Mouse (Mus musculus) lung, postnatal 0 days (tissue): ENCODE measurements around the gene Nodal. TPM values are rescaled to one million over a fixed set of nuclear protein-coding genes. Genes with fewer than 3 reads are reported as not detected.

Experiments
- ATAC-seq: fragments of 200-750 bp; cut with Nextera tagmentation; 2 replicates; pipeline ENCODE4 v1.8.0; 2017; ENCODE audit warnings: moderate library complexity
- DNase-seq: peaks from one replicate; pipeline ENCODE4 v3.0.0-alpha.2; 2016; ENCODE audit warnings: low spot score
- H3K27ac ChIP-seq: fragments of 300-500 bp; sonication (generic); 2 replicates; pipeline ENCODE4 v1.5.1; 2014; ENCODE audit warnings: antibody characterized with exemption, mild to moderate bottlenecking, low read length, mixed read lengths
- H3K27me3 ChIP-seq: fragments of 300-500 bp; sonication (generic); replicated peaks from 2 replicates; pipeline ENCODE4 v1.6.1; 2014; ENCODE audit warnings: low read length, mixed read lengths; ENCODE audit not compliant: insufficient read depth
- H3K36me3 ChIP-seq: fragments of 300-500 bp; sonication (generic); 2 replicates; pipeline ENCODE4 v1.6.1; 2014; ENCODE audit warnings: low read length, mixed read lengths; ENCODE audit not compliant: insufficient read depth
- H3K4me1 ChIP-seq: fragments of 300-500 bp; sonication (generic); 2 replicates; pipeline ENCODE4 v1.6.1; 2014; ENCODE audit warnings: antibody characterized with exemption, low read depth, low read length, mixed read lengths; ENCODE audit not compliant: insufficient read depth
- H3K4me2 ChIP-seq: fragments of 300-500 bp; sonication (generic); replicated peaks from 2 replicates; pipeline ENCODE4 v1.6.1; 2014; ENCODE audit warnings: low read depth, mild to moderate bottlenecking, low read length, moderate library complexity, mixed read lengths
- H3K4me3 ChIP-seq: fragments of 300-500 bp; sonication (generic); 2 replicates; pipeline ENCODE4 v1.5.1; 2014; ENCODE audit warnings: low read depth, low read length
- H3K9ac ChIP-seq: fragments of 300-500 bp; sonication (generic); replicated peaks from 2 replicates; pipeline ENCODE4 v1.6.1; 2014; ENCODE audit warnings: low read depth, mild to moderate bottlenecking
- H3K9me3 ChIP-seq: fragments of 300-500 bp; sonication (generic); 2 replicates; pipeline ENCODE4 v1.6.1; 2016; ENCODE audit warnings: low read length, mixed read lengths
- CTCF ChIP-seq: IDR thresholded peaks from 2 replicates; pipeline ENCODE4 v1.5.1; 2016; ENCODE audit warnings: antibody characterized with exemption, mild to moderate bottlenecking
- EP300 ChIP-seq: IDR thresholded peaks from 2 replicates; pipeline ENCODE4 v1.6.1; 2016; ENCODE audit warnings: antibody characterized with exemption, mild to moderate bottlenecking, control low read depth
- WGBS: fragments of 180-500 bp; shearing (Covaris S2); extraction: QIAGEN DNeasy Blood & Tissue Kit; methylation state at CpG from one replicate; pipeline ENCODE4 v1.1.7; 2014; 5-methylcytosine and 5-hydroxymethylcytosine counted together
- polyA plus RNA-seq: library from polyadenylated mRNA; unstranded; fragments of >200 nt; fragmentation: Nextera tagmentation; extraction: Ambion mirVana; gene quantifications from 2 replicates; pipeline ENCODE4 v1.2.1, GENCODE M21; 2015

Gene Nodal
- polyA plus RNA-seq, 1 experiment from 2014 or later, result 0.37 TPM

GRCm38 (mm10) chr10:61415890-61416289 is 1.9 kb upstream of the Nodal start:
- Histone ChIP-seq H3K27me3 (peaks cover 27% of the 10 kb centered on the region), H3K4me3 (no peak overlapping the region), H3K9me3 (no peaks in the 10 kb centered on the region), H3K4me1 (0 out of 2 replicates have a peak, but pooled peaks cover 6% of the 10 kb centered on the region), H3K9ac (no peak overlapping the region), H3K36me3 (no peaks in the 10 kb centered on the region), H3K27ac (no peak overlapping the region), H3K4me2 (no peak overlapping the region)
- TF ChIP-seq CTCF, result no peak
- no peak for TF ChIP-seq EP300
- ATAC-seq, result no peak
- 26% methylated on average over 8 of the region's 8 CpGs for WGBS
- DNase-seq, result no peak

DNA sequence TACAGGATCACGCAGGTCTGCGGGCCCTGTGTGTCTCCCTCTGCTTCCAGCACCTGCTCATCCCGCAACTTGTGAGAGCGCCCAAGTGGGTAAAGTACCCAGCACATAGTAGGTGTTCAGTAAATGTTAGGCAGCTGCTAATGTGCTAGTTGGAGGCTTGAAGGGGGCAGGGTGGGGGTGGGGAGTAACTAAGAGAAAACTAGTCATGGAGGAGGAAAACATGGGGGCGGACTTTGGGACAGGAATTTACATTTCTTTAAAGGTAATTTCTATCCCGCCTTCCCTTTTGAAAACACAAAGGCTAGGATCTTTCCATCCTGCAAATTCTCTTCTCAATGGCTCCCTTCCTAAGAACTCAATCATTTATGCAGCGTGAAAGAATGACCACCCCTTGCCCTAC is 1.2 kb upstream of the Nodal start:
- DNase-seq (no peak), ATAC-seq (no peak)
- H3K27ac ChIP-seq, result no peak overlapping the region
- 0 out of 2 replicates have a peak, but pooled peaks cover 6% of the 10 kb centered on the region for H3K4me1 ChIP-seq
- 51% methylated on average over 7 of the region's 7 CpGs for WGBS
- H3K27me3 ChIP-seq, result peaks cover 27% of the 10 kb centered on the region
- no peaks in the 10 kb centered on the region for H3K9me3 ChIP-seq
- H3K4me3 ChIP-seq, result no peak overlapping the region
- H3K9ac ChIP-seq, result no peak overlapping the region
- H3K4me2 ChIP-seq, result no peak overlapping the region
- TF ChIP-seq EP300 (no peak), CTCF (no peak)
- H3K36me3 ChIP-seq, result no peaks in the 10 kb centered on the region

- TF ChIP-seq CTCF, result no peak
- no peak for TF ChIP-seq EP300
- no peak for ATAC-seq
- H3K4me1 ChIP-seq, result 0 out of 2 replicates have a peak, but pooled peaks cover 6% of the 10 kb centered on the region
Observed at GRCm38 (mm10) chr10:61417046-61417445, 726 bp upstream of the Nodal start.

DNA sequence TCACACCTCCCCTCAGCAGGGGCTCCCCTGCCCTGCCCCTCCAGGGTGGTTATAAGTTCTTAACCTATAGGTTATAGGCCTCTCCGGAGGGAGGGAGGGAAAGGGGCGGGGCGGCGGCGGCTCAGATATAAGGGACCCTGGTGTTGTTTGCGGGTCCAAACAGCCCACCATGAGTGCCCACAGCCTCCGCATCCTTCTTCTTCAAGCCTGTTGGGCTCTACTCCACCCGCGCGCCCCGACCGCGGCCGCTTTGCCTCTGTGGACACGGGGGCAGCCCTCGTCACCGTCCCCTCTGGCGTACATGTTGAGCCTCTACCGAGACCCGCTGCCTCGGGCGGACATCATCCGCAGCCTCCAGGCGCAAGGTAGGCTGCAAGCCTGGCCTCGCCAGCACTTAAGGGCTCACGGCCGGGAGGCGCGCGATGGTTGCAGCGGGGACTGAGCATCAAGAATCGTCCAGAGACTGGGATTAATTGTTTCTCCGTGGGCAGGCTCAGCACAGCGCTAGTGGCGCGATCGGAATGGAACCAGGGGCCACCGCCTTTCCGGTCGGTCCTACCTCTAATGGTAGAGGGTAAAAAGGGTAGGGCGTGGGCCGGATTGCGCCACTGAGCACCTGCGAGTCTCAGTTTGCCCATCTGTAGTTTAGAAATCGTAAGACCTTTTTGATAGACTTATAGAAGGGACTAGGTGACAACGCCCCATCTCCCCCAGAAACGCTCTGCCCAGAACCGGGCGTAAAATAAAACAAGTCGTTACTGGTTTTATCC is 544 bp downstream of the Nodal start:
- 0 out of 2 replicates have a peak, but pooled peaks cover 6% of the 10 kb centered on the region for H3K4me1 ChIP-seq
- H3K9ac ChIP-seq, result 0 out of 2 replicates have a peak overlapping the region, but pooled peaks have one; percentile 9
- no peak for TF ChIP-seq CTCF
- TF ChIP-seq EP300, result no peak
- peaks cover 27% of the 10 kb centered on the region for H3K27me3 ChIP-seq
- peak overlapping the region; percentile 61 for H3K4me2 ChIP-seq
- peak overlapping the region; percentile 37 for H3K4me3 ChIP-seq
- no peaks in the 10 kb centered on the region for H3K9me3 ChIP-seq
- H3K36me3 ChIP-seq, result no peaks in the 10 kb centered on the region
- DNase-seq (no peak), ATAC-seq (peak; percentile 21)
- WGBS, result 2% methylated on average over 50 of the region's 50 CpGs
- H3K27ac ChIP-seq, result no peak overlapping the region

More at GRCm38 (mm10) chr10:61417046-61417445, 726 bp upstream of the Nodal start:
- no peak for DNase-seq
- no peaks in the 10 kb centered on the region for H3K9me3 ChIP-seq
- no peaks in the 10 kb centered on the region for H3K36me3 ChIP-seq
- no peak overlapping the region for H3K27ac ChIP-seq
- peaks cover 27% of the 10 kb centered on the region for H3K27me3 ChIP-seq
- 61% methylated on average over 2 of the region's 2 CpGs for WGBS
- no peak overlapping the region for H3K4me3 ChIP-seq
- H3K4me2 ChIP-seq, result no peak overlapping the region
- H3K9ac ChIP-seq, result no peak overlapping the region

- H3K9ac ChIP-seq, result no peak overlapping the region
- ATAC-seq (peak; percentile 16; the same call in 1 of the 2 replicates), DNase-seq (no peak)
- H3K4me2 ChIP-seq, result 0 out of 2 replicates have a peak overlapping the region, but pooled peaks have one; percentile 5
- TF ChIP-seq CTCF, result no peak
- TF ChIP-seq EP300, result no peak
- H3K27ac ChIP-seq, result no peak overlapping the region
- WGBS, result 7% methylated on average over 22 of the region's 24 CpGs
- H3K9me3 ChIP-seq, result no peaks in the 10 kb centered on the region
- H3K27me3 ChIP-seq, result peaks cover 27% of the 10 kb centered on the region
- no peaks in the 10 kb centered on the region for H3K36me3 ChIP-seq
- H3K4me1 ChIP-seq, result 0 out of 2 replicates have a peak, but pooled peaks cover 6% of the 10 kb centered on the region
- peak overlapping the region; percentile 8; the same call in 1 of the 2 replicates for H3K4me3 ChIP-seq
Observed at GRCm38 (mm10) chr10:61419146-61419545, 1.4 kb downstream of the Nodal start.

GRCm38 (mm10) chr10:61420011-61420410 is 2.2 kb downstream of the Nodal start:
- no peak for DNase-seq
- Histone ChIP-seq H3K36me3 (no peaks in the 10 kb centered on the region), H3K27me3 (peaks cover 27% of the 10 kb centered on the region), H3K9ac (no peak overlapping the region), H3K9me3 (no peaks in the 10 kb centered on the region), H3K27ac (no peak overlapping the region), H3K4me3 (no peak overlapping the region), H3K4me2 (no peak overlapping the region), H3K4me1 (0 out of 2 replicates have a peak, but pooled peaks cover 6% of the 10 kb centered on the region)
- TF ChIP-seq CTCF (no peak), EP300 (0 out of 2 replicates have a peak, but pooled peaks have one; percentile 30)
- peak; percentile 63 for ATAC-seq
- 45% methylated on average over 4 of the region's 4 CpGs for WGBS
